Comparison of ENCODE assay signal across 8 mouse cellular contexts in genomic region chr15:89178260-89178860, GRCm38 (mm10). TPM values are rescaled to one million over a fixed set of nuclear protein-coding genes. Genes with fewer than 3 reads are reported as not detected.
A peak's percentile ranks its signal among the peaks of the same experiment; 100 is the strongest.
DNase-seq lines count a peak whose midpoint lies in the region; ATAC-seq and TF ChIP-seq lines count a peak whose summit lies in the region.

No protein-coding gene starts in this region.

- peaks cover 72% of the 10 kb centered on the region for H3K4me1 ChIP-seq in heart, embryonic 11.5 days (ENCODE audit: control insufficient read depth, insufficient read depth, low read length)
- H3K4me1 ChIP-seq in liver, embryonic 14.5 days (replicated peaks; ENCODE audit: control insufficient read depth in 2 of 2, insufficient read depth in 2 of 2, low read length in 1 of 2): peaks cover 7 to 36% of the 10 kb centered on the region in 2 experiments

- peak overlapping the region; percentile 83 for H3K4me3 ChIP-seq in heart, embryonic 11.5 days (ENCODE audit: low read depth, low read length)
- H3K4me3 ChIP-seq in liver, embryonic 14.5 days (ENCODE audit: insufficient read depth in 1 of 2, low read depth in 2 of 2, low read length in 2 of 2): peak overlapping the region in 1 of 2 experiments; percentile 14; a peak in 2 of 4 replicates

- peak overlapping the region; percentile 92 for H3K4me2 ChIP-seq in heart, embryonic 11.5 days
- H3K4me2 ChIP-seq in liver, embryonic 14.5 days (ENCODE audit: low read depth): peak overlapping the region; percentile 48

- TF ChIP-seq CTCF in liver, embryonic 14.5 days (IDR thresholded peaks at IDR 0.05; ENCODE audit: low read depth): no peak

- peak; percentile 96 for DNase-seq in heart, adult 11 months
- no peak for DNase-seq in heart, adult 8-10 months (ENCODE audit: low spot score)
- no peak for DNase-seq in liver, embryonic 14.5 days (ENCODE audit: low read depth in 3 of 3, low spot score in 3 of 3)
- no peak for DNase-seq in B cell, adult 2 months
- no peak for DNase-seq in embryo, embryonic 9.5 days (ENCODE audit: extremely low spot score)
- no peak for DNase-seq in layer of hippocampus, postnatal 10 days (ENCODE audit: low spot score in 2 of 2)

- peak overlapping the region; percentile 46; the same call in 1 of the 2 replicates for H3K9ac ChIP-seq in heart, embryonic 11.5 days (ENCODE audit: low read depth, low read length)
- no peak overlapping the region for H3K9ac ChIP-seq in liver, embryonic 14.5 days (replicated peaks)

- ATAC-seq in cerebellum, adult (ENCODE audit: insufficient number of reproducible peaks, low FRiP score, low TSS enrichment): peak; percentile 47
- ATAC-seq in heart, embryonic 11.5 days (replicated peaks; ENCODE audit: insufficient number of reproducible peaks, low FRiP score, low TSS enrichment): no peak
- no peak for ATAC-seq in liver, embryonic 14.5 days (ENCODE audit: insufficient read depth)

- no peaks in the 10 kb centered on the region for H3K36me3 ChIP-seq in heart, embryonic 11.5 days (ENCODE audit: control insufficient read depth, insufficient read depth, low read length)
- no peaks in the 10 kb centered on the region for H3K36me3 ChIP-seq in liver, embryonic 14.5 days (replicated peaks; ENCODE audit: control insufficient read depth, insufficient read depth, low read depth)

- H3K27me3 ChIP-seq in heart, embryonic 11.5 days (ENCODE audit: control insufficient read depth, insufficient read depth, low read length): no peaks in the 10 kb centered on the region
- peaks cover 31% of the 10 kb centered on the region for H3K27me3 ChIP-seq in liver, embryonic 14.5 days (ENCODE audit: control insufficient read depth, insufficient read depth, low read length)

- no peak for TF ChIP-seq EP300 in liver, embryonic 14.5 days (IDR thresholded peaks at IDR 0.05; ENCODE audit: low read depth)

- H3K9me3 ChIP-seq in heart, embryonic 11.5 days (replicated peaks; ENCODE audit: control insufficient read depth, low read length): no peaks in the 10 kb centered on the region
- no peaks in the 10 kb centered on the region for H3K9me3 ChIP-seq in liver, embryonic 14.5 days (ENCODE audit: control insufficient read depth, low read length)

- 61% methylated on average over 7 of the region's 7 CpGs for WGBS in heart, embryonic 11.5 days (ENCODE audit: insufficient replicate concordance)
- 48% methylated on average over 7 of the region's 7 CpGs for WGBS in liver, embryonic 14.5 days (ENCODE audit: insufficient replicate concordance)

- H3K27ac ChIP-seq in heart, embryonic 11.5 days (ENCODE audit: low read depth, low read length): peak overlapping the region; percentile 87
- H3K27ac ChIP-seq in liver, embryonic 14.5 days: no peak overlapping the region; the same call in 1 of the 2 replicates

RNA-seq across cellular contexts. Expression of gene Plxnb2, which starts 2.2 kb away (rescaled TPM):
- total RNA-seq in heart, adult 8-10 months (2022): 100 to 1,000 TPM in 2 of 4 experiments, 10 to 100 TPM in 2; 92.5 to 104 (median 99.6) TPM
- polyA plus RNA-seq in heart, embryonic 11.5 days (2014; fragmentation: Nextera tagmentation; extraction: Ambion mirVana): 84.6 and 95.1 TPM in 2 replicates
- polyA plus RNA-seq in liver, embryonic 14.5 days (2012; rRNA removed): 21.6 and 23.7 TPM in 2 replicates
- polyA plus RNA-seq in liver, embryonic 14.5 days (2014; fragmentation: Nextera tagmentation; extraction: Ambion mirVana): 16.4 and 18.3 TPM in 2 replicates
- 10 to 100 TPM; 65.4 to 78.2 TPM for total RNA-seq in layer of hippocampus, postnatal 10 days (2021)

RNA-seq across cellular contexts. Expression of gene Dennd6b, which starts 17.9 kb away (rescaled TPM):
- total RNA-seq in heart, adult 8-10 months (2022): 10 to 100 TPM in 2 of 4 experiments, 1 to 10 TPM in 2; 8.8 to 12.9 (median 11.0) TPM
- 18.0 and 18.5 TPM in 2 replicates for polyA plus RNA-seq in heart, embryonic 11.5 days (2014; fragmentation: Nextera tagmentation; extraction: Ambion mirVana)
- polyA plus RNA-seq in liver, embryonic 14.5 days (2012; rRNA removed): 4.5 TPM in 2 replicates
- 1.6 and 2.4 TPM in 2 replicates for polyA plus RNA-seq in liver, embryonic 14.5 days (2014; fragmentation: Nextera tagmentation; extraction: Ambion mirVana)
- total RNA-seq in layer of hippocampus, postnatal 10 days (2021): 10 to 100 TPM; 33.1 to 37.5 TPM

RNA-seq across cellular contexts. Expression of gene Mapk11, which starts 28.9 kb away (rescaled TPM):
- total RNA-seq in heart, adult 8-10 months (2022): 1 to 10 TPM; 1.1 to 2.8 (median 2.7) TPM
- 3.2 and 4.2 TPM in 2 replicates for polyA plus RNA-seq in heart, embryonic 11.5 days (2014; fragmentation: Nextera tagmentation; extraction: Ambion mirVana)
- polyA plus RNA-seq in liver, embryonic 14.5 days (2012; rRNA removed): 0.84 TPM in 2 replicates
- 0.49 and 0.83 TPM in 2 replicates for polyA plus RNA-seq in liver, embryonic 14.5 days (2014; fragmentation: Nextera tagmentation; extraction: Ambion mirVana)
- total RNA-seq in layer of hippocampus, postnatal 10 days (2021): 10 to 100 TPM; 18.4 to 25.3 TPM

RNA-seq across cellular contexts. Expression of gene Ppp6r2, which starts 33.0 kb away (rescaled TPM):
- total RNA-seq in heart, adult 8-10 months (2022): 10 to 100 TPM; 82.1 to 87.5 (median 84.7) TPM
- polyA plus RNA-seq in heart, embryonic 11.5 days (2014; fragmentation: Nextera tagmentation; extraction: Ambion mirVana): 20.5 and 23.5 TPM in 2 replicates
- polyA plus RNA-seq in liver, embryonic 14.5 days (2012; rRNA removed): 11.6 and 15.3 TPM in 2 replicates
- polyA plus RNA-seq in liver, embryonic 14.5 days (2014; fragmentation: Nextera tagmentation; extraction: Ambion mirVana): 17.7 and 19.5 TPM in 2 replicates
- total RNA-seq in layer of hippocampus, postnatal 10 days (2021): 100 to 1,000 TPM; 159 to 174 TPM

RNA-seq across cellular contexts. Expression of gene Mapk12, which starts 37.9 kb away (rescaled TPM):
- 10 to 100 TPM; 21.1 to 31.4 (median 28.0) TPM for total RNA-seq in heart, adult 8-10 months (2022)
- polyA plus RNA-seq in heart, embryonic 11.5 days (2014; fragmentation: Nextera tagmentation; extraction: Ambion mirVana): 20.7 and 24.6 TPM in 2 replicates
- 1.7 and 1.8 TPM in 2 replicates for polyA plus RNA-seq in liver, embryonic 14.5 days (2012; rRNA removed)
- 1.1 TPM in 2 replicates for polyA plus RNA-seq in liver, embryonic 14.5 days (2014; fragmentation: Nextera tagmentation; extraction: Ambion mirVana)
- 1 to 10 TPM; 4.0 to 5.5 TPM for total RNA-seq in layer of hippocampus, postnatal 10 days (2021)

Comparison
In these comparisons a context has a peak if more than half of its experiments do, and no peak if none do; other contexts are left out.
1. RNA of gene Mapk11, which starts 28.9 kb away (total RNA-seq): 18.4 to 25.3 TPM in layer of hippocampus, postnatal 10 days; 1.1 to 2.8 TPM in heart, adult 8-10 months; every median in the first group is over 4 times any median in the second.